16 mouse cellular contexts compared by ENCODE assay signal in genomic region chr6:11999506-11999905, GRCm38 (mm10).
"Had no signal": no experiment of that assay in that cellular context is flagged by ENCODE, and none has a peak within 500 bp of the region (broad histone marks: within the 10 kb centered on the region; RNA-seq: fewer than 3 reads in every experiment).

No protein-coding gene starts in this region.

- H3K27me3 ChIP-seq: midbrain, embryonic 12.5 days; neural tube, embryonic 13.5 days; neural tube, embryonic 15.5 days; stomach, embryonic 15.5 days had no signal

- H3K9me3 ChIP-seq: midbrain, embryonic 10.5 days; midbrain, embryonic 12.5 days; neural tube, embryonic 13.5 days; neural tube, embryonic 15.5 days; stomach, embryonic 15.5 days had no signal

- H3K4me2 ChIP-seq: lung, embryonic 14.5 days; midbrain, embryonic 12.5 days; neural tube, embryonic 13.5 days; neural tube, embryonic 15.5 days; stomach, embryonic 15.5 days had no signal

- H3K4me3 ChIP-seq: midbrain, embryonic 10.5 days; midbrain, embryonic 12.5 days; myocyte; neural tube, embryonic 13.5 days; neural tube, embryonic 15.5 days; stomach, embryonic 15.5 days had no signal

- H3K9ac ChIP-seq: lung, embryonic 14.5 days; midbrain, embryonic 12.5 days; neural tube, embryonic 13.5 days; neural tube, embryonic 15.5 days; stomach, embryonic 15.5 days had no signal

- H3K4me1 ChIP-seq: midbrain, embryonic 10.5 days; midbrain, embryonic 12.5 days; neural tube, embryonic 13.5 days; neural tube, embryonic 15.5 days; stomach, embryonic 15.5 days had no signal

- H3K27ac ChIP-seq: midbrain, embryonic 10.5 days; midbrain, embryonic 12.5 days; neural tube, embryonic 13.5 days; neural tube, embryonic 15.5 days; stomach, embryonic 15.5 days; stomach, postnatal 0 days had no signal

- ATAC-seq: midbrain, embryonic 16.5 days had no signal

- DNase-seq: lung, embryonic 14.5 days; lung, postnatal 10 days; lung, postnatal 4 days; midbrain, embryonic 14.5 days; right cerebral cortex, postnatal 14 days; thymus, adult 2 months; thymus, postnatal 25 days; thymus, postnatal 4 days had no signal
